15 mouse cellular contexts compared by ENCODE assay signal in the genomic region with DNA sequence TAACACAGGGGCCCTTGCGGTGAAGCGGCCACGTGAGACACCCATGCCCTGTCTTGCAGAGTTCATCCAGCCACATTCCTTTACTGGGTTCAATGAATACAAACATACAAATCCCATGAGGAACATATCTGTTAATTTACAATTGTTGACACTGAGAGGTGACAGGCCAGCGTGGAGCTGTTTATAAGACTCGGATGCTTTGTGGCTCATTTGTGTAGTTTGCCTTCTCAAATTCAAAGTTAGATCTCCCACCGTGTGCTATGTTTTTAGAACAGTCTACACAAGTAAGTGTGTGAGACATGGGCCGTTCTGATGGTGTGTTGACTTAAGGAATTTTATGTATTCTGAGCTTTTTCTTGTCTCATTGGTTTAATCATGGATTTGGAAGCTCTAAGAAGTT.
"Had no signal": no experiment of that assay in that cellular context is flagged by ENCODE, and none has a peak within 500 bp of the region (broad histone marks: within the 10 kb centered on the region; RNA-seq: fewer than 3 reads in every experiment).

No protein-coding gene starts in this region.

- H3K9ac ChIP-seq: intestine, embryonic 15.5 days; limb, embryonic 12.5 days; liver, embryonic 13.5 days; liver, postnatal 0 days; midbrain, embryonic 12.5 days; neural tube, embryonic 13.5 days; stomach, embryonic 15.5 days had no signal

- H3K27ac ChIP-seq: intestine, embryonic 15.5 days; layer of hippocampus, adult 2 months; limb, embryonic 12.5 days; liver, embryonic 13.5 days; macrophage; midbrain, embryonic 12.5 days; neural tube, embryonic 13.5 days; stomach, embryonic 15.5 days had no signal

- H3K4me2 ChIP-seq: intestine, embryonic 15.5 days; limb, embryonic 12.5 days; liver, embryonic 13.5 days; midbrain, embryonic 12.5 days; neural tube, embryonic 13.5 days; stomach, embryonic 15.5 days had no signal

- ATAC-seq: intestine, embryonic 15.5 days; liver, postnatal 0 days; midbrain, embryonic 16.5 days had no signal

- H3K4me3 ChIP-seq: intestine, embryonic 15.5 days; layer of hippocampus, adult 2 months; limb, embryonic 12.5 days; liver, embryonic 13.5 days; megakaryocyte, embryonic 14.5 days; midbrain, embryonic 12.5 days; neural tube, embryonic 13.5 days; stomach, embryonic 15.5 days had no signal

- H3K4me1 ChIP-seq: liver, embryonic 13.5 days; midbrain, embryonic 12.5 days; neural tube, embryonic 13.5 days had no signal

- H3K27me3 ChIP-seq: intestine, embryonic 15.5 days; limb, embryonic 12.5 days; liver, embryonic 13.5 days; midbrain, embryonic 12.5 days; neural tube, embryonic 13.5 days; stomach, embryonic 15.5 days had no signal

- DNase-seq: liver; liver, embryonic 13.5 days; liver, postnatal 0 days; right cerebral cortex, postnatal 14 days; thymus, adult 2 months; thymus, postnatal 25 days had no signal

- H3K36me3 ChIP-seq: intestine, embryonic 15.5 days; limb, embryonic 12.5 days; liver, embryonic 13.5 days; midbrain, embryonic 12.5 days; neural tube, embryonic 13.5 days; stomach, embryonic 15.5 days had no signal

- H3K9me3 ChIP-seq: intestine, embryonic 15.5 days; limb, embryonic 12.5 days; liver, embryonic 13.5 days; megakaryocyte, embryonic 14.5 days; midbrain, embryonic 12.5 days; neural tube, embryonic 13.5 days; stomach, embryonic 15.5 days had no signal
